ENCODE assay signal across 14 mouse cellular contexts in the genomic region with DNA sequence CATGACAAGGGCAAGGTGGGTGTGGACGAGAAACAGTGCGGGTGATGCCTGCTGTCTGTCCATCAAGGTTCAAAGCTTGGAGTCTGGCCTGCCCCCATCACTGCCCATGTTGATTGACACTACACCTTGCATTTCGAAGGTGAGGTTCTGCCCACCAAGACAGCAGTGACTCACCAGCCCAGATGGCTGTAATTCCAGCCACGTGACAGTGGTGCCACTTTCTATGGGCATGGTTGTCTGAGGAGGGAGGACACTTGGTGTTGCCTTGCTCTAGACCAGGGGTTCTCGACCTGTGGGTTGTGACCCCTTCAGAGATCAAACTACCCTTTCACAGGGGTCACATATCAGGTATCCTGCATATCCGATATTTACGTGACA.
DNase-seq lines count a peak whose midpoint lies in the region; ATAC-seq and TF ChIP-seq lines count a peak whose summit lies in the region.
"Had no signal": no experiment of that assay in that cellular context is flagged by ENCODE, and none has a peak within 500 bp of the region (broad histone marks: within the 10 kb centered on the region; RNA-seq: fewer than 3 reads in every experiment).

No protein-coding gene starts in this region.

- H3K27ac ChIP-seq in heart, embryonic 16.5 days (ENCODE audit: low read length) = peak overlapping the region; percentile 83
- H3K27ac ChIP-seq in lung, embryonic 14.5 days (ENCODE audit: low read depth) = peak overlapping the region; percentile 36; the same call in 1 of the 2 replicates
- peak overlapping the region; percentile 29 for H3K27ac ChIP-seq in stomach, embryonic 16.5 days (ENCODE audit: low read length)
- H3K27ac ChIP-seq in limb, embryonic 10.5 days = no peak overlapping the region
- H3K27ac ChIP-seq: embryonic facial prominence, embryonic 12.5 days; limb, embryonic 12.5 days; liver, embryonic 14.5 days; midbrain, embryonic 10.5 days had no signal

- no peak for DNase-seq in frontal cortex, postnatal 25 days (ENCODE audit: low spot score in 2 of 2)
- no peak for DNase-seq in heart, adult 11 months
- no peak for DNase-seq in lung, embryonic 14.5 days
- DNase-seq in lung, postnatal 10 days = no peak
- no peak for DNase-seq in limb, embryonic 10.5 days (ENCODE audit: low spot score)
- DNase-seq: lung, postnatal 14 days had no signal

- no peak for TF ChIP-seq CTCF in lung, embryonic 14.5 days (IDR thresholded peaks at IDR 0.05; ENCODE audit: low read depth)

- no peaks in the 10 kb centered on the region for H3K27me3 ChIP-seq in heart, embryonic 16.5 days (ENCODE audit: control insufficient read depth, insufficient read depth, low read length)
- H3K27me3 ChIP-seq in lung, embryonic 14.5 days (ENCODE audit: insufficient read depth, low read length) = no peaks in the 10 kb centered on the region
- H3K27me3 ChIP-seq in stomach, embryonic 16.5 days (ENCODE audit: control insufficient read depth, insufficient read depth, low read length) = no peaks in the 10 kb centered on the region
- H3K27me3 ChIP-seq in limb, embryonic 10.5 days (ENCODE audit: low read depth, poor library complexity, severe bottlenecking) = no peaks in the 10 kb centered on the region
- H3K27me3 ChIP-seq: embryonic facial prominence, embryonic 12.5 days; limb, embryonic 12.5 days had no signal

- peaks cover 84% of the 10 kb centered on the region for H3K4me1 ChIP-seq in heart, embryonic 16.5 days (ENCODE audit: control insufficient read depth, insufficient read depth, low read length)
- peaks cover 40% of the 10 kb centered on the region for H3K4me1 ChIP-seq in lung, embryonic 14.5 days (ENCODE audit: insufficient read depth)
- peaks cover 37% of the 10 kb centered on the region for H3K4me1 ChIP-seq in stomach, embryonic 16.5 days (ENCODE audit: control insufficient read depth, insufficient read depth, low read length)
- H3K4me1 ChIP-seq in limb, embryonic 10.5 days = peaks cover 48% of the 10 kb centered on the region

- no peaks in the 10 kb centered on the region for H3K9me3 ChIP-seq in heart, embryonic 16.5 days (replicated peaks; ENCODE audit: control insufficient read depth, low read length)
- no peaks in the 10 kb centered on the region for H3K9me3 ChIP-seq in lung, embryonic 14.5 days (ENCODE audit: low read depth, low read length)
- no peaks in the 10 kb centered on the region for H3K9me3 ChIP-seq in stomach, embryonic 16.5 days (replicated peaks; ENCODE audit: control insufficient read depth, low read length)
- H3K9me3 ChIP-seq in limb, embryonic 10.5 days (replicated peaks) = no peaks in the 10 kb centered on the region
- H3K9me3 ChIP-seq: embryonic facial prominence, embryonic 12.5 days; limb, embryonic 12.5 days; midbrain, embryonic 10.5 days had no signal

- H3K4me3 ChIP-seq in heart, embryonic 16.5 days (ENCODE audit: low read length) = no peak overlapping the region
- no peak overlapping the region for H3K4me3 ChIP-seq in lung, embryonic 14.5 days (ENCODE audit: low read depth, low read length)
- no peak overlapping the region for H3K4me3 ChIP-seq in stomach, embryonic 16.5 days (replicated peaks; ENCODE audit: low read length)
- H3K4me3 ChIP-seq in limb, embryonic 10.5 days = no peak overlapping the region
- H3K4me3 ChIP-seq: embryonic facial prominence, embryonic 12.5 days; limb, embryonic 12.5 days; midbrain, embryonic 10.5 days had no signal

- no peaks in the 10 kb centered on the region for H3K36me3 ChIP-seq in heart, embryonic 16.5 days (ENCODE audit: control insufficient read depth, insufficient read depth)
- no peaks in the 10 kb centered on the region for H3K36me3 ChIP-seq in lung, embryonic 14.5 days (ENCODE audit: insufficient read depth)
- H3K36me3 ChIP-seq in stomach, embryonic 16.5 days (ENCODE audit: control insufficient read depth, insufficient read depth, low read length) = no peaks in the 10 kb centered on the region
- H3K36me3 ChIP-seq in limb, embryonic 10.5 days = no peaks in the 10 kb centered on the region
- H3K36me3 ChIP-seq: embryonic facial prominence, embryonic 12.5 days; limb, embryonic 12.5 days; midbrain, embryonic 10.5 days had no signal

- ATAC-seq in frontal cortex, adult (ENCODE audit: low TSS enrichment) = peak; percentile 46
- no peak for ATAC-seq in heart, embryonic 16.5 days (replicated peaks; ENCODE audit: extremely low read depth, insufficient read depth, low FRiP score)
- ATAC-seq in lung, embryonic 14.5 days (ENCODE audit: insufficient read depth) = no peak
- ATAC-seq in stomach, embryonic 16.5 days (ENCODE audit: insufficient read depth, low FRiP score) = no peak
- ATAC-seq: hindbrain, postnatal 0 days had no signal

- no peak overlapping the region for H3K9ac ChIP-seq in heart, embryonic 16.5 days (ENCODE audit: low read length)
- H3K9ac ChIP-seq in lung, embryonic 14.5 days = no peak overlapping the region
- H3K9ac ChIP-seq in stomach, embryonic 16.5 days (ENCODE audit: low read length) = no peak overlapping the region
- H3K9ac ChIP-seq: embryonic facial prominence, embryonic 12.5 days; limb, embryonic 12.5 days; liver, embryonic 14.5 days had no signal

- H3K4me2 ChIP-seq in heart, embryonic 16.5 days (ENCODE audit: low read depth, low read length) = peak overlapping the region; percentile 11; the same call in 1 of the 2 replicates
- H3K4me2 ChIP-seq in lung, embryonic 14.5 days = no peak overlapping the region
- H3K4me2 ChIP-seq in stomach, embryonic 16.5 days (ENCODE audit: low read depth, low read length) = no peak overlapping the region
- H3K4me2 ChIP-seq: embryonic facial prominence, embryonic 12.5 days; limb, embryonic 12.5 days had no signal

- WGBS in heart, embryonic 16.5 days = 57% methylated on average over 7 of the region's 7 CpGs
- 69% methylated on average over 7 of the region's 7 CpGs for WGBS in lung, embryonic 14.5 days
- 76% methylated on average over 7 of the region's 7 CpGs for whole genome bisulfite sequencing in stomach, embryonic 16.5 days
- WGBS in limb, embryonic 10.5 days = 83% methylated on average over 7 of the region's 7 CpGs
